Mouse (Mus musculus) olfactory bulb, adult 2 months (tissue): Measurements from ENCODE around the gene Snx20.

ENCODE experiments used
- CTCF ChIP-seq: fragments of 200-500 bp; IDR thresholded peaks from 2 replicates; pipeline ENCODE4 v1.5.1; 2012; ENCODE audit warnings: low read depth, mild to moderate bottlenecking, low read length, moderate library complexity; ENCODE audit not compliant: insufficient read depth
- POLR2A ChIP-seq: fragments of 200-500 bp; IDR thresholded peaks from 2 replicates; pipeline ENCODE4 v1.6.1; 2012; ENCODE audit warnings: mild to moderate bottlenecking, low read depth, low read length, moderate library complexity; ENCODE audit not compliant: insufficient read depth

GRCm38 (mm10) chr8:88593947-88594346, 42.0 kb downstream of the Snx20 start:
- TF ChIP-seq POLR2A (no peak), CTCF (no peak)
